Mouse (Mus musculus) adrenal gland, adult (tissue): ENCODE measurements around the gene Gm8871.
"Not testable (repeated sequence)": the region's sequence is repeated elsewhere in the genome, so short reads cannot be mapped to it uniquely, and the experiment has no call there.

Source experiments
- DNase-seq, 2 experiments: peaks; one replicate each; pipeline ENCODE4 v3.0.0; 2022 to 2023; ENCODE audit warnings: low spot score in 1 of 2; ENCODE audit not compliant: inconsistent age in 2 of 2

The Gm8871 gene

GRCm38 (mm10) chr5:10947505-10947904 is at the start of gene Gm8871, which contains the start of gene Gm8857:
TSS of gene Gm8871 (plus strand) at chr5:10947805.
TSS of gene Gm8857 (plus strand) at chr5:10947807.
- DNase-seq: not testable (repeated sequence)

GRCm38 (mm10) chr5:10953512-10953911 is 5.9 kb downstream of the Gm8871 start:
- DNase-seq: not testable (repeated sequence)

- not testable (repeated sequence) for DNase-seq
Measured at GRCm38 (mm10) chr5:10958057-10958456, 10.5 kb downstream of the Gm8871 start.
